Comparison of ENCODE assay signal across 30 mouse cellular contexts in the genomic region with DNA sequence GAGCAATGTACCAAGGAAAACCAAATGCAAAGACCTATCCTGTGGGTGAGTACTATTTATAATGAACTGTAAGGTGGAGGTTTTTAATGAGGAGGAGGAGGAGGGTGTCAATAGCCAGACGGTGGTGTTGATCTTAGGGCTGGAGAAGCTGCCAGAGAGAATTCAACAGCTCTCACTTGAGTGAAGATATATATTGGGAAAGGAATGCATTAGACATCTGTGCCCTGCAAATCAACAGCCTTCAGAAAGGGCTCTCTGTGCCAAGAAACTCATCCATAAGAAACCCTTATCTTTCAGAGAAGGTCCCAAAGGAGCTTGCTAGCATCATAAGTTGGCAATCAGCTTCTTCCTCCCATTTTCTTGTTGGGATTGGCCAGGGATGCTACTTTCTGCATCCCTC. TPM values are rescaled to one million over a fixed set of nuclear protein-coding genes. Genes with fewer than 3 reads are reported as not detected.
DNase-seq lines count a peak whose midpoint lies in the region; ATAC-seq and TF ChIP-seq lines count a peak whose summit lies in the region.
"Had no signal": no experiment of that assay in that cellular context is flagged by ENCODE, and none has a peak within 500 bp of the region (broad histone marks: within the 10 kb centered on the region; RNA-seq: fewer than 3 reads in every experiment).

No protein-coding gene starts in this region.

- no peaks in the 10 kb centered on the region for H3K27me3 ChIP-seq in forebrain, postnatal 0 days (ENCODE audit: insufficient read depth, low read length)
- H3K27me3 ChIP-seq in forebrain, embryonic 13.5 days, result peaks cover 10% of the 10 kb centered on the region; the same call in 1 of the 2 replicates
- peaks cover 25% of the 10 kb centered on the region for H3K27me3 ChIP-seq in heart, embryonic 12.5 days (replicated peaks)

- H3K27ac ChIP-seq in forebrain, postnatal 0 days (ENCODE audit: low read depth, low read length), result no peak overlapping the region
- H3K27ac ChIP-seq in forebrain, embryonic 13.5 days, result no peak overlapping the region
- H3K27ac ChIP-seq in heart, embryonic 12.5 days (ENCODE audit: poor library complexity, severe bottlenecking), result no peak overlapping the region
- H3K27ac ChIP-seq: embryonic facial prominence, embryonic 10.5 days; embryonic facial prominence, embryonic 13.5 days; forebrain, embryonic 15.5 days; heart, embryonic 13.5 days; hindbrain, embryonic 14.5 days; hindbrain, postnatal 0 days had no signal

- 29% methylated on average over 1 of the region's 1 CpGs for WGBS in forebrain, postnatal 0 days
- 58% methylated on average over 1 of the region's 1 CpGs for WGBS in forebrain, embryonic 13.5 days
- WGBS in heart, embryonic 12.5 days, result 34% methylated on average over 1 of the region's 1 CpGs

- no peaks in the 10 kb centered on the region for H3K4me1 ChIP-seq in forebrain, postnatal 0 days (ENCODE audit: insufficient read depth)
- H3K4me1 ChIP-seq in forebrain, embryonic 13.5 days, result no peaks in the 10 kb centered on the region
- no peaks in the 10 kb centered on the region; the same call in 1 of the 2 replicates for H3K4me1 ChIP-seq in heart, embryonic 12.5 days (replicated peaks)
- H3K4me1 ChIP-seq: forebrain, embryonic 15.5 days; heart, embryonic 13.5 days had no signal

- no peaks in the 10 kb centered on the region for H3K36me3 ChIP-seq in forebrain, postnatal 0 days (ENCODE audit: insufficient read depth)
- H3K36me3 ChIP-seq in forebrain, embryonic 13.5 days (ENCODE audit: poor library complexity, severe bottlenecking), result no peaks in the 10 kb centered on the region
- H3K36me3 ChIP-seq in heart, embryonic 12.5 days, result no peaks in the 10 kb centered on the region
- H3K36me3 ChIP-seq: embryonic facial prominence, embryonic 10.5 days; embryonic facial prominence, embryonic 13.5 days; forebrain, embryonic 15.5 days; heart, embryonic 13.5 days had no signal

- H3K4me2 ChIP-seq in forebrain, postnatal 0 days (ENCODE audit: low read depth), result no peak overlapping the region
- no peak overlapping the region for H3K4me2 ChIP-seq in forebrain, embryonic 13.5 days
- H3K4me2 ChIP-seq in heart, embryonic 12.5 days, result no peak overlapping the region
- H3K4me2 ChIP-seq: embryonic facial prominence, embryonic 13.5 days; forebrain, embryonic 15.5 days; heart, embryonic 13.5 days; hindbrain, embryonic 14.5 days had no signal

- no peak for TF ChIP-seq CTCF in forebrain, postnatal 0 days (IDR thresholded peaks at IDR 0.05; ENCODE audit: low read depth)

- H3K4me3 ChIP-seq in forebrain, postnatal 0 days (ENCODE audit: low read depth, low read length), result no peak overlapping the region
- H3K4me3 ChIP-seq in forebrain, embryonic 13.5 days, result no peak overlapping the region
- H3K4me3 ChIP-seq in heart, embryonic 12.5 days, result no peak overlapping the region
- H3K4me3 ChIP-seq: embryonic facial prominence, embryonic 10.5 days; embryonic facial prominence, embryonic 13.5 days; erythroblast, embryonic 14.5 days; forebrain, embryonic 15.5 days; heart, embryonic 13.5 days had no signal

- peak; percentile 38; the same call in 1 of the 2 replicates for ATAC-seq in forebrain, postnatal 0 days
- ATAC-seq in forebrain, embryonic 13.5 days, result no peak
- ATAC-seq in heart, embryonic 12.5 days (ENCODE audit: insufficient number of reproducible peaks, low FRiP score), result no peak
- ATAC-seq: activated CD4-positive, CD25-positive, alpha-beta regulatory T cell, adult 4 months; CD4-positive, CD25-positive, alpha-beta regulatory T cell, adult 4 months; forebrain, embryonic 15.5 days; hindbrain, postnatal 0 days; inflammation-experienced regulatory T-cells, adult 6 months; intestine, embryonic 16.5 days had no signal

- DNase-seq in forebrain, postnatal 0 days, result no peak
- DNase-seq in heart, postnatal 4 days, result peak; percentile 30
- DNase-seq in NIH3T3 (ENCODE audit: low read depth), result peak; percentile 49
- no peak for DNase-seq in adrenal gland, postnatal 4 days (ENCODE audit: low spot score in 2 of 2)
- DNase-seq in left cerebral cortex, adult 9 months (ENCODE audit: low spot score in 2 of 2), result no peak
- DNase-seq: adrenal gland, adult 8-10 months; adrenal gland, postnatal 25 days; cerebellum, adult 11-12 months; cerebellum, adult 8-10 months; cerebellum, postnatal 10 days; cerebellum, postnatal 36 days; embryo, embryonic 11 days; gastrocnemius, postnatal 25 days; heart, adult 18-20 months; heart, postnatal 36 days; kidney, adult 18-20 months had no signal

- H3K9me3 ChIP-seq in forebrain, postnatal 0 days (ENCODE audit: low read length), result no peaks in the 10 kb centered on the region
- no peaks in the 10 kb centered on the region for H3K9me3 ChIP-seq in forebrain, embryonic 13.5 days (replicated peaks)
- no peaks in the 10 kb centered on the region; the same call in 1 of the 2 replicates for H3K9me3 ChIP-seq in heart, embryonic 12.5 days (replicated peaks)
- H3K9me3 ChIP-seq: embryonic facial prominence, embryonic 13.5 days; forebrain, embryonic 15.5 days; heart, embryonic 13.5 days had no signal

- no peak overlapping the region for H3K9ac ChIP-seq in forebrain, postnatal 0 days
- H3K9ac ChIP-seq in forebrain, embryonic 13.5 days, result no peak overlapping the region
- no peak overlapping the region for H3K9ac ChIP-seq in heart, embryonic 12.5 days
- H3K9ac ChIP-seq: embryonic facial prominence, embryonic 13.5 days; forebrain, embryonic 15.5 days; heart, embryonic 13.5 days; hindbrain, embryonic 14.5 days had no signal

RNA-seq across cellular contexts. Expression of a gene that starts 5.4 kb away (rescaled TPM):
- 49.2 and 49.6 TPM in 2 replicates for total RNA-seq in forebrain, postnatal 0 days (2014; rRNA removed)
- polyA plus RNA-seq in forebrain, postnatal 0 days (2015; fragmentation: Nextera tagmentation; extraction: Ambion mirVana), result 14.4 and 19.9 TPM in 2 replicates
- polyA plus RNA-seq in forebrain, embryonic 13.5 days (2015; fragmentation: Nextera tagmentation; extraction: Ambion mirVana), result 4.3 and 4.8 TPM in 2 replicates
- total RNA-seq in heart, postnatal 4 days (2021), result 1 to 10 TPM; 2.0 to 2.1 TPM
- 2.0 and 2.5 TPM in 2 replicates for polyA plus RNA-seq in heart, embryonic 12.5 days (2016; fragmentation: Nextera tagmentation; extraction: Ambion mirVana)
- 1 to 10 TPM; 7.3 to 7.6 TPM for total RNA-seq in adrenal gland, postnatal 4 days (2021)
- total RNA-seq: MEL had no signal
- polyA plus RNA-seq: activated CD4-positive, CD25-positive, alpha-beta regulatory T cell, adult 4 months; CD4-positive, CD25-positive, alpha-beta regulatory T cell, adult 4 months; erythroblast, embryonic 14.5 days; inflammation-experienced regulatory T-cells, adult 6 months had no signal

Comparison
In these comparisons a context has a peak if more than half of its experiments do, and no peak if none do; other contexts are left out.
1. DNase-seq: peak in heart, postnatal 4 days (single experiment) and NIH3T3 (single experiment); none in forebrain, postnatal 0 days (single experiment), adrenal gland, postnatal 4 days (0 of 2) and left cerebral cortex, adult 9 months (0 of 2).